In genomic region chr1:79921890-79922289, GRCm38 (mm10) we compare ENCODE assay signal across 18 mouse cellular contexts.
A peak's percentile ranks its signal among the peaks of the same experiment; 100 is the strongest.
DNase-seq lines count a peak whose midpoint lies in the region; ATAC-seq and TF ChIP-seq lines count a peak whose summit lies in the region.
"Had no signal": no experiment of that assay in that cellular context is flagged by ENCODE, and none has a peak within 500 bp of the region (broad histone marks: within the 10 kb centered on the region; RNA-seq: fewer than 3 reads in every experiment).

No protein-coding gene starts in this region.

- peaks cover 13% of the 10 kb centered on the region for H3K4me1 ChIP-seq in lung, embryonic 15.5 days
- peaks cover 5% of the 10 kb centered on the region for H3K4me1 ChIP-seq in lung, adult 2 months (ENCODE audit: control insufficient read depth, insufficient read depth, low read length)
- no peaks in the 10 kb centered on the region for H3K4me1 ChIP-seq in hindbrain, embryonic 14.5 days (replicated peaks; ENCODE audit: control insufficient read depth, insufficient read depth, low read length)
- H3K4me1 ChIP-seq: forebrain, embryonic 15.5 days had no signal

- ATAC-seq in lung, embryonic 15.5 days (ENCODE audit: borderline replicate concordance, extremely low read depth, low FRiP score, low TSS enrichment) = no peak
- ATAC-seq in hindbrain, embryonic 14.5 days (ENCODE audit: low FRiP score) = no peak
- ATAC-seq: forebrain, embryonic 15.5 days; hindbrain, embryonic 16.5 days; intestine, embryonic 16.5 days had no signal

- no peaks in the 10 kb centered on the region for H3K9me3 ChIP-seq in lung, embryonic 15.5 days
- H3K9me3 ChIP-seq in hindbrain, embryonic 14.5 days (ENCODE audit: control insufficient read depth, low read length) = no peaks in the 10 kb centered on the region
- H3K9me3 ChIP-seq: forebrain, embryonic 15.5 days; megakaryocyte, embryonic 14.5 days had no signal

- intact Hi-C loops in heart, postnatal 25 days (cut with DNase I) = no loop called here

- no peak for TF ChIP-seq CTCF in lung, adult 2 months (IDR thresholded peaks at IDR 0.05; ENCODE audit: insufficient read depth, low read length)

- H3K27ac ChIP-seq in lung, embryonic 15.5 days = peak overlapping the region; percentile 42; the same call in 1 of the 2 replicates
- no peak overlapping the region for H3K27ac ChIP-seq in hindbrain, embryonic 14.5 days
- H3K27ac ChIP-seq: forebrain, embryonic 15.5 days had no signal

- no peaks in the 10 kb centered on the region for H3K27me3 ChIP-seq in lung, embryonic 15.5 days
- no peaks in the 10 kb centered on the region for H3K27me3 ChIP-seq in hindbrain, embryonic 14.5 days (ENCODE audit: control insufficient read depth, insufficient read depth, low read length)
- H3K27me3 ChIP-seq: forebrain, embryonic 15.5 days had no signal

- no peaks in the 10 kb centered on the region for H3K36me3 ChIP-seq in lung, embryonic 15.5 days
- no peaks in the 10 kb centered on the region for H3K36me3 ChIP-seq in hindbrain, embryonic 14.5 days (replicated peaks; ENCODE audit: control insufficient read depth, insufficient read depth)
- H3K36me3 ChIP-seq: forebrain, embryonic 15.5 days had no signal

- DNase-seq in heart, adult 8-10 months (ENCODE audit: low spot score) = peak; percentile 43
- no peak for DNase-seq in heart, postnatal 25 days (ENCODE audit: low spot score)
- no peak for DNase-seq in lung, adult 2 months
- DNase-seq in kidney, adult 8-10 months = peak; percentile 25 to 42
- DNase-seq in kidney, postnatal 14 days = peak; percentile 58
- DNase-seq in hindbrain, embryonic 14.5 days (ENCODE audit: low spot score) = no peak
- DNase-seq: adrenal gland, postnatal 25 days; B cell, adult 2 months; cerebellum, adult 11-12 months; cerebellum, postnatal 14 days; embryo, embryonic 11 days; left cerebral cortex, postnatal 4 days; liver had no signal

- TF ChIP-seq POLR2A in lung, adult 2 months (IDR thresholded peaks at IDR 0.05; ENCODE audit: borderline replicate concordance, extremely low read depth, low read depth, low read length) = no peak

- 38% methylated on average over 3 of the region's 3 CpGs for WGBS in lung, embryonic 15.5 days
- 38% methylated on average over 3 of the region's 3 CpGs for WGBS in lung, adult 2 months
- WGBS in hindbrain, embryonic 14.5 days = 76% methylated on average over 3 of the region's 3 CpGs

- H3K4me2 ChIP-seq in lung, embryonic 15.5 days = no peak overlapping the region
- H3K4me2 ChIP-seq in hindbrain, embryonic 14.5 days (replicated peaks) = no peak overlapping the region
- H3K4me2 ChIP-seq: forebrain, embryonic 15.5 days had no signal

- no peak overlapping the region for H3K4me3 ChIP-seq in lung, embryonic 15.5 days
- no peak overlapping the region for H3K4me3 ChIP-seq in lung, adult 2 months (replicated peaks; ENCODE audit: extremely low read depth, low read depth, low read length)
- H3K4me3 ChIP-seq in hindbrain, embryonic 14.5 days (replicated peaks; ENCODE audit: low read length) = no peak overlapping the region
- H3K4me3 ChIP-seq: forebrain, embryonic 15.5 days; megakaryocyte, embryonic 14.5 days had no signal

- H3K9ac ChIP-seq in lung, embryonic 15.5 days = no peak overlapping the region
- H3K9ac ChIP-seq in hindbrain, embryonic 14.5 days = no peak overlapping the region
- H3K9ac ChIP-seq: forebrain, embryonic 15.5 days had no signal

Comparison
In these comparisons a context has a peak if more than half of its experiments do, and no peak if none do; other contexts are left out.
1. DNase-seq: peak in heart, adult 8-10 months (single experiment), kidney, adult 8-10 months (2 of 2) and kidney, postnatal 14 days (single experiment); none in heart, postnatal 25 days (single experiment), lung, adult 2 months (single experiment) and hindbrain, embryonic 14.5 days (single experiment).